Mouse (Mus musculus) neural tube, embryonic 13.5 days (tissue): ENCODE measurements at regions not wholly inside any gene's neighbourhood (a gene's known extent, or its start where the extent isn't known, plus 50 kb on each side); places are given as distances from the start of the nearest gene placed in this dataset.

Experiments
- ATAC-seq: fragments of 200-750 bp; cut with Nextera tagmentation; 2 replicates; pipeline ENCODE4 v1.8.0; 2017; ENCODE audit warnings: low read depth, mild to moderate bottlenecking, moderate TSS enrichment, moderate library complexity
- H3K27ac ChIP-seq: fragments of 300-500 bp; sonication (generic); replicated peaks from 2 replicates; pipeline ENCODE4 v1.5.1; 2015; ENCODE audit warnings: moderate library complexity, mild to moderate bottlenecking, inconsistent platforms
- H3K27me3 ChIP-seq: fragments of 300-500 bp; sonication (generic); 2 replicates; pipeline ENCODE4 v1.6.1; 2015; ENCODE audit warnings: mild to moderate bottlenecking, inconsistent platforms
- H3K36me3 ChIP-seq: fragments of 300-500 bp; sonication (generic); 2 replicates; pipeline ENCODE4 v1.6.1; 2015; ENCODE audit warnings: mild to moderate bottlenecking, inconsistent platforms
- H3K4me1 ChIP-seq: fragments of 300-500 bp; sonication (generic); replicated peaks from 2 replicates; pipeline ENCODE4 v1.6.1; 2015; ENCODE audit warnings: inconsistent platforms
- H3K4me2 ChIP-seq: fragments of 300-500 bp; sonication (generic); 2 replicates; pipeline ENCODE4 v1.6.1; 2015; ENCODE audit warnings: inconsistent platforms, mild to moderate bottlenecking, moderate library complexity
- H3K4me3 ChIP-seq: fragments of 300-500 bp; sonication (generic); 2 replicates; pipeline ENCODE4 v1.5.1; 2015; ENCODE audit warnings: mild to moderate bottlenecking, inconsistent platforms
- H3K9ac ChIP-seq: fragments of 300-500 bp; sonication (generic); 2 replicates; pipeline ENCODE4 v1.6.1; 2015; ENCODE audit warnings: moderate library complexity, mild to moderate bottlenecking, inconsistent platforms
- H3K9me3 ChIP-seq: fragments of 300-500 bp; sonication (generic); 2 replicates; pipeline ENCODE4 v1.6.1; 2016; ENCODE audit warnings: inconsistent platforms
- WGBS: fragments of 180-500 bp; shearing (Covaris S2); methylation state at CpG from one replicate; pipeline ENCODE4 v1.1.7; 2015; 5-methylcytosine and 5-hydroxymethylcytosine counted together

- Histone ChIP-seq H3K9ac (no peak overlapping the region), H3K36me3 (no peaks in the 10 kb centered on the region), H3K27ac (no peak overlapping the region), H3K4me1 (peaks cover 10% of the 10 kb centered on the region), H3K4me3 (no peak overlapping the region), H3K4me2 (no peak overlapping the region), H3K9me3 (no peaks in the 10 kb centered on the region), H3K27me3 (peaks cover 31% of the 10 kb centered on the region)
- WGBS, result 86% methylated on average over 5 of the region's 5 CpGs
- no peak for ATAC-seq
Measured at GRCm38 (mm10) chrX:11892396-11892795, 267.8 kb downstream of the Bcor start.

- Histone ChIP-seq H3K27me3 (peaks cover 27% of the 10 kb centered on the region), H3K36me3 (no peaks in the 10 kb centered on the region), H3K4me3 (no peak overlapping the region), H3K4me2 (no peak overlapping the region), H3K4me1 (peaks cover 10% of the 10 kb centered on the region), H3K27ac (no peak overlapping the region), H3K9me3 (no peaks in the 10 kb centered on the region), H3K9ac (no peak overlapping the region)
- WGBS, result 23% methylated on average over 10 of the region's 10 CpGs
- ATAC-seq, result no peak
Measured at GRCm38 (mm10) chrX:11893606-11894279, 266.4 kb downstream of the Bcor start.

- Histone ChIP-seq H3K4me1 (peaks cover 10% of the 10 kb centered on the region), H3K9me3 (no peaks in the 10 kb centered on the region), H3K27ac (0 out of 2 replicates have a peak overlapping the region, but pooled peaks have one; percentile 28), H3K4me3 (no peak overlapping the region), H3K36me3 (no peaks in the 10 kb centered on the region), H3K27me3 (peaks cover 22% of the 10 kb centered on the region), H3K9ac (no peak overlapping the region), H3K4me2 (no peak overlapping the region)
- 26% methylated on average over 5 of the region's 6 CpGs for WGBS
- no peak for ATAC-seq
Measured at GRCm38 (mm10) chrX:11894280-11894662, 265.9 kb downstream of the Bcor start.

GRCm38 (mm10) chrX:11895396-11895795, 264.8 kb downstream of the Bcor start:
- WGBS, result 48% methylated on average over 5 of the region's 5 CpGs

DNA sequence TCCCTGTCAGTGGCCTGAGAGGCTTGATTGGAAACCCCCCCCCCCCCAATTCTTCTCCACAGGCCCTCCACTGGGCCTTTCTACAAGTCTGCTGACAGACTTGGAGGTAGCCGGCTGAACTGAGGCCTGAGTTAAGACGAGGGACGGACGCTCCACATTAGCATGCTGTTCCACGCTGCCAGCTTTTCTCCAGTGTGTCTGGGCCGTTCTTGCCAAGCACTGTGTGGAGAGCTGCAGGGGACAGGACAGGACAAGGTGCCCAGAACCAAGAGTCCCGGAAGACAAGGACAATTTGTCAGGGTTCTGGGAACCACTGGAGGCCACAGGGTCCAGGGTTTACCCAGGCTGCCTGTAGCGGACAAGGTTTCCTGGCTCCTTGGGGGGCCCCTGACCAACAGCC, 261.9 kb downstream of the Bcor start:
- H3K36me3 ChIP-seq, result no peaks in the 10 kb centered on the region
- H3K4me3 ChIP-seq, result no peak overlapping the region
- H3K9me3 ChIP-seq, result no peaks in the 10 kb centered on the region
- H3K9ac ChIP-seq, result no peak overlapping the region
- H3K4me2 ChIP-seq, result no peak overlapping the region
- H3K4me1 ChIP-seq, result peaks cover 16% of the 10 kb centered on the region
- H3K27me3 ChIP-seq, result peaks cover 9% of the 10 kb centered on the region
- no peak for ATAC-seq
- 67% methylated on average over 8 of the region's 8 CpGs for WGBS
- no peak overlapping the region for H3K27ac ChIP-seq

More at GRCm38 (mm10) chrX:11895396-11895795, 264.8 kb downstream of the Bcor start:
- Histone ChIP-seq H3K4me2 (no peak overlapping the region), H3K9me3 (no peaks in the 10 kb centered on the region), H3K4me1 (peaks cover 16% of the 10 kb centered on the region), H3K27ac (no peak overlapping the region), H3K36me3 (no peaks in the 10 kb centered on the region), H3K9ac (no peak overlapping the region), H3K27me3 (peaks cover 22% of the 10 kb centered on the region), H3K4me3 (no peak overlapping the region)
- ATAC-seq, result no peak

GRCm38 (mm10) chrX:11899051-11899450, 261.1 kb downstream of the Bcor start:
- 82% methylated on average over 6 of the region's 6 CpGs for WGBS

GRCm38 (mm10) chrX:11899914-11900313, 260.2 kb downstream of the Bcor start:
- Histone ChIP-seq H3K9ac (no peak overlapping the region), H3K27ac (no peak overlapping the region), H3K27me3 (peaks cover 9% of the 10 kb centered on the region), H3K36me3 (no peaks in the 10 kb centered on the region), H3K4me3 (no peak overlapping the region), H3K9me3 (no peaks in the 10 kb centered on the region), H3K4me2 (no peak overlapping the region), H3K4me1 (peaks cover 11% of the 10 kb centered on the region; the same call in 1 of the 2 replicates)
- ATAC-seq, result peak; percentile 50
- 45% methylated on average over 3 of the region's 3 CpGs for WGBS

More at GRCm38 (mm10) chrX:11899051-11899450, 261.1 kb downstream of the Bcor start:
- Histone ChIP-seq H3K4me1 (peaks cover 15% of the 10 kb centered on the region), H3K36me3 (no peaks in the 10 kb centered on the region), H3K4me3 (no peak overlapping the region), H3K9me3 (no peaks in the 10 kb centered on the region), H3K27ac (no peak overlapping the region), H3K27me3 (peaks cover 9% of the 10 kb centered on the region), H3K9ac (no peak overlapping the region), H3K4me2 (no peak overlapping the region)
- ATAC-seq, result no peak

DNA sequence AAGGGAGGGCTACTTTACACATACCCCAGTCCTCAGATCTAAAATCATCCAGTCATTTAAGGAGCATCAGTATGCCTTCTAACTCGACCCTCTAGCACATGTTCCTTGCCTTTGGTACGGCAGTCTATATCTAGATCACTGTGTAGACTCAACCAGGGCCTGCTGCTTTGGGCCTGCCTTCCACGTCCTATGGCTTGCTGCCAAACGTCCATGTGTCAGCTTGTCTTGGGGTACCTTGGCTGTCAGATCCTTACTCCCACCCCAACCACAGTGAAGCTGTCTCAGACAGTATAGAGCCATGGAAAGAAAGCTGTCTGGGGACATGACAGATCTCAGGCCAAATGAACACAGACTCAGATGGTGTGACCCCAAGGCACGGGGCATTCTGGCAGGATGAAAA, 258.4 kb downstream of the Bcor start:
- Histone ChIP-seq H3K27me3 (peaks cover 8% of the 10 kb centered on the region), H3K9ac (no peak overlapping the region), H3K4me2 (no peak overlapping the region), H3K9me3 (no peaks in the 10 kb centered on the region), H3K36me3 (no peaks in the 10 kb centered on the region), H3K4me3 (no peak overlapping the region), H3K4me1 (0 out of 2 replicates have a peak, but pooled peaks cover 6% of the 10 kb centered on the region), H3K27ac (no peak overlapping the region)
- ATAC-seq, result no peak
- WGBS, result 80% methylated on average over 5 of the region's 5 CpGs

- H3K27ac ChIP-seq, result no peak overlapping the region
- ATAC-seq, result no peak
- H3K27me3 ChIP-seq, result peaks cover 13% of the 10 kb centered on the region
- H3K9me3 ChIP-seq, result no peaks in the 10 kb centered on the region
- no peak overlapping the region for H3K4me2 ChIP-seq
- no peak overlapping the region for H3K9ac ChIP-seq
- WGBS, result 92% methylated on average over 4 of the region's 4 CpGs
- H3K4me3 ChIP-seq, result no peak overlapping the region
- 0 out of 2 replicates have a peak, but pooled peaks cover 6% of the 10 kb centered on the region for H3K4me1 ChIP-seq
- no peaks in the 10 kb centered on the region for H3K36me3 ChIP-seq
Measured at GRCm38 (mm10) chrX:11903116-11903700, 256.9 kb downstream of the Bcor start.

DNA sequence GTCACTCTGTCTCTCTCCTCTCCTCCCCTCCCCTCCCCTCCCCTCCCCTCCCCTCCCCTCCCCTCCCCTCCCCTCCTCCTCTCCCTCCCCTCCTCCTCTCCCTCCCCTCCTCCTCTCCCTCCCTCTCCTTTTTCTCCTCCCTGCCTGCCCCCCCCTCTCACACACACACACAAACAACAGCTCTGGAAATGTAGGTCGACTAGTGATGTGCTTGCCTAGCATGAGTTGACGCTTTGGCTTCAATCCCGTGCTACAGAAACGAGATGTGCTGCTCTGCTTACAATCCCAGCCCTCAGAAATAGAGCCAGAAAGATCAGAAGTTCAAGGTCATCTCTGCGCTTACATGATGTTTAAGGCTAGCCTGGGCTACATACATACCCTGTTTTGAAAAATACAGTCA, 254.9 kb downstream of the Bcor start:
- no peak overlapping the region for H3K9ac ChIP-seq
- H3K27me3 ChIP-seq, result peaks cover 13% of the 10 kb centered on the region
- ATAC-seq, result no peak
- no peak overlapping the region for H3K4me3 ChIP-seq
- no peak overlapping the region for H3K27ac ChIP-seq
- no peaks in the 10 kb centered on the region for H3K36me3 ChIP-seq
- no peaks in the 10 kb centered on the region for H3K4me1 ChIP-seq
- WGBS, result 80% methylated on average over 5 of the region's 5 CpGs
- no peak overlapping the region for H3K4me2 ChIP-seq
- H3K9me3 ChIP-seq, result no peaks in the 10 kb centered on the region

GRCm38 (mm10) chrX:11907167-11907566, 253.0 kb downstream of the Bcor start:
- Histone ChIP-seq H3K4me2 (no peak overlapping the region), H3K9ac (no peak overlapping the region), H3K27ac (no peak overlapping the region), H3K4me3 (no peak overlapping the region), H3K4me1 (no peaks in the 10 kb centered on the region), H3K36me3 (no peaks in the 10 kb centered on the region), H3K9me3 (no peaks in the 10 kb centered on the region), H3K27me3 (peaks cover 10% of the 10 kb centered on the region; the same call in 1 of the 2 replicates)
- 67% methylated on average over 6 of the region's 6 CpGs for WGBS
- ATAC-seq, result no peak; the same call in 1 of the 2 replicates

DNA sequence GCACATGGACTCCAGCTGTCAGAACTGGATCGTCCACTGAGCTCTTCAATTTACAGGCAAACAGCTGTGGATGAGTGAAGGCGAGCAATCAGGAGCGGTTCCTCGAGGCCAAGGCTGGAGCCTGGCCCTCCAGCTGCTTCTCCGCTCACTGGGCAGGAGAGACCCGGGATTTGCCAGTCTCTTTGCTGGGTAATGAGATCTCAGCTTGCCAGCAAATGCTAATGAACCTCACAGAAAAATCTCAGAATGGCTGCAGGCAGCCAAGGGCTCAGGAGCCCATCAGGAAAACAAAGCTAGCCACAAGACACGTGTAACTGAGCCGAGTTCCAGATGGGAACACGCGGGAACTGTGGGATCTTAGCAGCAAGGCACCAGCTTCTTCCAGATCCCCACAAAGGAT, 244.2 kb downstream of the Bcor start:
- ATAC-seq, result no peak
- 61% methylated on average over 10 of the region's 10 CpGs for WGBS
- peak overlapping the region; percentile 9; the same call in 1 of the 2 replicates for H3K27ac ChIP-seq
- H3K36me3 ChIP-seq, result no peaks in the 10 kb centered on the region
- H3K4me1 ChIP-seq, result no peaks in the 10 kb centered on the region
- no peak overlapping the region for H3K4me3 ChIP-seq
- no peaks in the 10 kb centered on the region for H3K9me3 ChIP-seq
- no peak overlapping the region for H3K9ac ChIP-seq
- no peak overlapping the region for H3K4me2 ChIP-seq
- peaks cover 2% of the 10 kb centered on the region; the same call in 1 of the 2 replicates for H3K27me3 ChIP-seq
